Mouse (Mus musculus) ES-E14 (cell line): ENCODE data around the gene Kif2c.

Source experiments
- CHD2 ChIP-seq: IDR thresholded peaks from 2 replicates; pipeline ENCODE4 v1.6.1; 2014; ENCODE audit warnings: mild to moderate bottlenecking, low read depth, low read length, inconsistent platforms
- MAFK ChIP-seq: IDR thresholded peaks from 2 replicates; pipeline ENCODE4 v1.6.1; 2014; ENCODE audit warnings: mild to moderate bottlenecking, low read depth, low read length, inconsistent platforms; ENCODE audit not compliant: insufficient read depth

GRCm38 (mm10) chr4:117161183-117161582, 21.3 kb downstream of the Kif2c start:
- no peak for TF ChIP-seq MAFK
- no peak for TF ChIP-seq CHD2
